Mouse (Mus musculus) kidney, adult 2 months (tissue): Measurements from ENCODE around the gene Galc. TPM values are rescaled to one million over a fixed set of nuclear protein-coding genes. Genes with fewer than 3 reads are reported as not detected.

Source experiments
- DNase-seq: peaks from one replicate; pipeline ENCODE4 v3.0.0; 2021
- H3K27ac ChIP-seq: fragments of 200-500 bp; 2 replicates; pipeline ENCODE4 v1.5.1; 2012; ENCODE audit warnings: low read depth, low read length, control low read depth, inconsistent platforms; ENCODE audit not compliant: insufficient read depth
- H3K27me3 ChIP-seq: fragments of 200-500 bp; replicated peaks from 2 replicates; pipeline ENCODE4 v1.6.1; 2012; ENCODE audit warnings: mild to moderate bottlenecking, moderate library complexity, low read length, inconsistent platforms; ENCODE audit not compliant: control insufficient read depth, insufficient read depth
- H3K36me3 ChIP-seq: fragments of 200-500 bp; 2 replicates; pipeline ENCODE4 v1.6.1; 2012; ENCODE audit warnings: mild to moderate bottlenecking, moderate library complexity, low read length, inconsistent platforms; ENCODE audit not compliant: control insufficient read depth, insufficient read depth
- H3K4me1 ChIP-seq: fragments of 200-500 bp; 2 replicates; pipeline ENCODE4 v1.6.1; 2011; ENCODE audit warnings: low read length; ENCODE audit not compliant: control insufficient read depth, insufficient read depth
- H3K4me3 ChIP-seq: fragments of 200-500 bp; 2 replicates; pipeline ENCODE4 v1.5.1; 2011; ENCODE audit warnings: mild to moderate bottlenecking, low read depth, low read length, control low read depth; ENCODE audit not compliant: insufficient read depth
- CTCF ChIP-seq: fragments of 200-500 bp; conservative IDR thresholded peaks from 2 replicates; pipeline ENCODE4 v1.5.1; 2011; ENCODE audit warnings: low read depth, mild to moderate bottlenecking, control low read depth, low read length, moderate library complexity, mixed read lengths; ENCODE audit not compliant: insufficient read depth, insufficient read length
- POLR2A ChIP-seq: fragments of 200-500 bp; IDR thresholded peaks from one replicate; pipeline ENCODE4 v1.6.1; 2011; ENCODE audit warnings: low read depth, low read length, control low read depth
- WGBS: fragments of 180-500 bp; shearing (Covaris S2); methylation state at CpG from one replicate; pipeline ENCODE4 v1.1.7; 2018; 5-methylcytosine and 5-hydroxymethylcytosine counted together
- polyA plus RNA-seq: library from polyadenylated mRNA; depleted of rRNA; stranded (reverse); fragments of >200 nt; gene quantifications from 2 replicates; pipeline ENCODE4 v1.2.3, GENCODE M21; 2012

Gene Galc
- polyA plus RNA-seq, 1 experiment = 66.8 TPM

DNA sequence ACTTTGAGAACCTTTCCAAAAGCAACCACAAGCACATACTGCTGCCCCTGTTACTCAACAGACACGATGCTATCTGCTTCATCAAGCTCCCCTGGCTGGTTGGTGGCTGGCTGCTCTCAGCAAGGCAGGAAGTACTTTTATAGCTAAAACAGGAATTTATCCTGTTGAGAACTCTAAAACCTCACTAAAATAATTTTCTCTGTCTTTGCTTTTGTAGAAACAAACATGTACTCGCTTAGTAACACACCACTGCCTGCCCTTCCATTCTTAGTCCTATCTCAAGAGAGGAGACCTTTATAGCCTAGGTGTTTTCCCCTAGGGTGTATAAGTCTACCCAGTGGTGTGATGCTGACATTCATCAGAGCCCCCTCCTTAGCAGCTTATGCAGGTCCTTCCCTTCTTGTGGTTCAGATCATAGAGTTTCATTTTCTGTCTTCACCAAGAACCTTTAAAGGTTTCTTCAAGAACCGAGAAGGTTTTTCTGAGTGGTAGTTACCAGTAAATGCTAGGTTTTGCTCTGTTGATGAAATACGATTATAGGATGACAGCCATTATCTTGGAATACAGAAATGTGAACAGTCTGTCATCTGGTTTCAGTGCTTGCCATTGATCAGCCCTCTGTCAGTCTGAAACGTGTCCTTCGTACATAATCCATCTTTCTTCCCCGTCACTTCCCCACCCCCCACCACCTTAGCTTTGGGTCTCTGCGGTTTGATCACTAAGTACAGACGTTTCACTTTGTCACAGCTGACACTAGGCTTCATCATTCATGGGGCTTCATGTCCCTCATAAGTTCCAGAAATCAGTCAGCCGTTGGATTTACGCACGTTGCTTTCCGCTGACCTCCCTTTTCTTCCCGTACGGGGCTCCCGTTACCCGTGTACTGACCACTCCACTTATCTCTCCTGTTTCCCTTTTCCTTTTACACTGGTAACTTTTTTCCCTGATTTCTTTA lies 10.8 kb upstream of the Galc start:
- Histone ChIP-seq H3K4me3 (no peak overlapping the region), H3K36me3 (no peaks in the 10 kb centered on the region), H3K27me3 (no peaks in the 10 kb centered on the region), H3K4me1 (no peaks in the 10 kb centered on the region), H3K27ac (no peak overlapping the region)
- TF ChIP-seq POLR2A (no peak), CTCF (no peak)
- WGBS = 39% methylated on average over 17 of the region's 17 CpGs
- DNase-seq = no peak

DNA sequence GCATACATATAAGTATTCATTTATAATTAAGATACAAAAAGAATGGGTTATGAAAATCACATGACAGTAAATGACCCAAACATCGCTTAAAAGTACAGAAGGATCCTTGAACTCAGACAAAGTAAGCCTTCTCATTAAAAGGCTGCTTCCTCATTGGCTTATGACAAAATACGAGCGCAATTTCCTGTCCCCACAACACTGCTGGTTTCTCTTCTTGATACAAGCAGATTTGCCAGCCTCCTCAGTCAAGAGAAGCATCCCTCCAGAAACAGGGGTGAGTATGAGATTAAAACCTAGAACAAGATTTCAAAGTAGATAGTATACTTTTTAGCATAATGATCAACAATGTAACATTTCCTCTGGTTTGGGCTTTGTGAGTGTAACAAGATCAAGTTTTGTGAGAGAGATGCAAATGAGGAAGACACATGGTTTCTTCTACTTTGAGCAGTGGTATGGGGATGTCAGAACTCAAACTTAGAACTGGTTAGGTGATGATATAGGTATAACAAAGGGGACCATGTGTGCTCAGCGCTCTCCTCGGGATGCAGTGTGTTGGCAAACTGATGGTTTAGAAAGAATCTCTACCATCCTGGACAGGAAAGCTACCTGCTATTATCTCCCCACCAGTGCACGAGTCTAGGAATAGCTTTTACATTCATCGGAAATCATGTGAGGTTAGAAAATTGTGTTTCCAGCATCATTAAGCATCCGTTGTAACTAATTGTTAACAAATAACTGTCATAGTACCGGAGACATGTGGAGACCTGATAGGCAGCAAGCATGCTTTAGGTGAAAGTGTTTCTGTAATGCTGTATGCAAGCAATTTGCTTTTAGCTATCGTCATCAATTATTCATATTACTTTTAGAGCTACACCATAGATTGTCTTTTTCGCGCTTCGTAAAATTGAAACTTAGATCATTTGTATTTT lies 9.4 kb upstream of the Galc start, which contains the start of gene Gpr65:
Gene Gpr65 (plus strand): TSS at position 195 of the 929 bp plus-strand sequence.
- no peak for DNase-seq
- WGBS = 87% methylated on average over 13 of the region's 13 CpGs
- Histone ChIP-seq H3K27ac (no peak within 1 kb of the TSS), H3K4me3 (peak within 1 kb of the TSS; percentile 41; the same call in 1 of the 2 replicates), H3K27me3 (no peaks in the 10 kb centered on the region), H3K36me3 (no peaks in the 10 kb centered on the region), H3K4me1 (no peaks in the 10 kb centered on the region)
- TF ChIP-seq CTCF (no peak), POLR2A (no peak)

DNA sequence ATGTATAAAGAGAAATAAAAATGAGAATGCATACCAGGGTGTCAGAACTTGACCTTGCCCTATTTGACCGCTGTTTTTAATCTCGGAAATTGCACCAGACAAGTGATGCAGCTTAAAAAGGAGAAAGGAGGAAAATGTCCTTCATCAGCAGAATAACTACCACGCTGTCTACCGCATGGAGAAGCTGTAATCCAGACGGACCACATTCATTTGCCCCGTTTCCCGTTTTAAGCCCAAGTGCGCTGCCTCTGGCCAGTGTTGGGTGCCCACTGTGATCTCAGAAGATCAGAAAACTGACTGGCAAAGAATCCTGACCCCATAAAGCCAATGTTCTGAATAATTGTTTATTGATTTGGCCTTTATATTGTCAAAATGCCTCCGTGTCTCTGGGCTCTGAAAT lies 6.4 kb upstream of the Galc start:
- no peak for DNase-seq
- H3K36me3 ChIP-seq = no peaks in the 10 kb centered on the region
- 75% methylated on average over 9 of the region's 9 CpGs for WGBS
- H3K27me3 ChIP-seq = no peaks in the 10 kb centered on the region
- TF ChIP-seq CTCF (no peak), POLR2A (no peak)
- no peaks in the 10 kb centered on the region for H3K4me1 ChIP-seq
- H3K4me3 ChIP-seq = no peak overlapping the region
- no peak overlapping the region for H3K27ac ChIP-seq

DNA sequence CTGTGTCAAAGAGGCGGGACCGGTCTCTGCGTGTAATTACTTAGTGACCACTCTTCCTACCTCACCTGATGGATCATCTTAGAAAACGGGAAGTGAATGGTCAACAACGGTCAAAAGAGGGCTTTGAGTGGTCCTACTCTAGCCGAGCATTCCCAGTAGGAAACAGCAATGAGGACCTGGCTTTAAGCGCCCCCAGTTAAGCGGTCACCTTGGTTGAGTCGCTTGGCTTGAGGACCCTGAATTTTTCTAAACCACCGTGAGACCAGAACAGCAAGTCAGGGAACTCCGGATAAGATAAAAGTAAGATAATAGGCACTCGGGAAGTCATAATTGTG lies 226 bp upstream of the Galc start:
- DNase-seq = no peak
- Histone ChIP-seq H3K27me3 (no peaks in the 10 kb centered on the region), H3K36me3 (no peaks in the 10 kb centered on the region), H3K4me1 (peaks cover 16% of the 10 kb centered on the region), H3K4me3 (peak overlapping the region; percentile 98), H3K27ac (peak overlapping the region; percentile 32; the same call in 1 of the 2 replicates)
- TF ChIP-seq CTCF (no peak), POLR2A (no peak)
- 1% methylated on average over 12 of the region's 12 CpGs for WGBS

DNA sequence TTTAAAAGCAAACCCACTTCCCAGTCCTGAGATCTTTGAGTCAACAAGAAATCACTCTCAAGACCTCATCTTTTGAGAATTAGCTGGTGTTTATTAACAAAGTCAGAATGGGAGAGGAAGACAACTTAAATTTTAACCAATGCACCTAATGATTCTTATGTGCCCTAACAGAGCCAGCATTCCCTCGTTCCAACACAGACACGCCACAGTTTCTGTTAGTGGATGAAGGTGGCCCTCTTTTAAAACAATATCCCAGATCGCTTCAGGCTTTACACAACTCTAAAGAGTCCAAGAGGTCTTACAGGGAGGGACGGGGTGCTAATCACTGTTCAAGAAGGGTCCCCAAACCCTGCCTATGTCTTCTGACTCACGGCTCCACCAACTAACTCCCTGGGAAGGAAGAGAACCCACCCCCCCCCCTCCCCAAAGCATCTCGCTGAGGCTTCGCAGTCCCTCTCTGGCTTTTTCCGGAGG lies 851 bp downstream of the Galc start:
- Histone ChIP-seq H3K4me3 (peak overlapping the region; percentile 98), H3K27me3 (no peaks in the 10 kb centered on the region), H3K27ac (peak overlapping the region; percentile 96), H3K36me3 (no peaks in the 10 kb centered on the region), H3K4me1 (peaks cover 16% of the 10 kb centered on the region)
- DNase-seq = peak; percentile 68
- under 1% methylated on average over 8 of the region's 8 CpGs for WGBS
- no peak for TF ChIP-seq CTCF
- no peak for TF ChIP-seq POLR2A

DNA sequence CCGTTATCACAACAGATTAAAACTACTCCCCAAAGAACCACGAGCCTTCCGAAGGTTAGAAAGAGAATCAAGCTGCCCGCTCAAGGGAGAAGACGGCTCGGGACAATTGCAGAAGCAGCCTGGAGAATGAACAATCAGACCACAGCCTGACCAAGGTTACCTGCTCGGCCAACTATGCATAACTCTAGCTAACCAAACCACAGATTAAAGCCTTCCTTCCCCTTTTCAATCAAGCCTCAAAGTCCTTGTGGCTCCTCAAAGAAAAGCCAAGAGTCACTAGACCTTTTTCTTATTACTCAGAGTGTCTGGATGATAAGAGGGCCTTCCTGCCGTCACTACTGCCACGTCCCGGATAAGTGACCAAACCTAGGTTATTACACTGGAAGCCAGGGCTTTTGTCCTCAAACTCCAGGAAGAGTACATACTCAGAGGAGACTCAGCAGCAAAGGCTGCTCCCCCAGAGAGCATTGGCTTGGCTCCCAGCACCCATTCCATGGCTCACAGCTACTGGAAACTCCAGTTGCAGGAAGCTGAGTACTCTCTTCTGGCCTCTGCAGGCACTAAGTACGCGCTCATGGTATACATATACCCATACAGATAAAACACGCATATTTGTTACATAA lies 3.8 kb downstream of the Galc start:
- H3K36me3 ChIP-seq = peaks cover 2% of the 10 kb centered on the region
- no peak for TF ChIP-seq POLR2A
- DNase-seq = peak; percentile 68
- H3K27me3 ChIP-seq = no peaks in the 10 kb centered on the region
- no peak overlapping the region for H3K4me3 ChIP-seq
- WGBS = 65% methylated on average over 13 of the region's 13 CpGs
- peak overlapping the region; percentile 9; the same call in 1 of the 2 replicates for H3K27ac ChIP-seq
- H3K4me1 ChIP-seq = peaks cover 16% of the 10 kb centered on the region
